Mouse (Mus musculus) heart, adult 2 months (tissue): ENCODE results near the gene Traf3ip2.

Source experiments
- CTCF ChIP-seq: fragments of 200-600 bp; IDR thresholded peaks from 2 replicates; pipeline ENCODE4 v1.8.1; 2022; ENCODE audit warnings: antibody characterized with exemption, mild to moderate bottlenecking, moderate library complexity
- EP300 ChIP-seq: fragments of 200-500 bp; IDR thresholded peaks from 2 replicates; pipeline ENCODE4 v1.6.1; 2011; ENCODE audit warnings: low read depth, low read length, control low read depth; ENCODE audit not compliant: insufficient read depth

GRCm38 (mm10) chr10:39618431-39618830, 5.7 kb downstream of the Traf3ip2 start:
- TF ChIP-seq EP300 (no peak), CTCF (no peak)
